Mouse (Mus musculus) c-Kit-positive CD71-negative TER-119-negative erythroid progenitor cells, embryonic 14.5 days (primary cell): ENCODE data around the gene Klhl1.
"Not testable (repeated sequence)": the region's sequence is repeated elsewhere in the genome, so short reads cannot be mapped to it uniquely, and the experiment has no call there.

ENCODE experiments used
- DNase-seq: peaks from one replicate; pipeline ENCODE4 v3.0.0-alpha.2; 2013; ENCODE audit warnings: low read depth

The Klhl1 gene

GRCm38 (mm10) chr14:96518954-96519682, at the start of gene Klhl1:
Klhl1 (minus strand) TSS chr14:96519102.
- no peak for DNase-seq

GRCm38 (mm10) chr14:96553668-96554067, 34.8 kb upstream of the Klhl1 start:
- DNase-seq: no peak

DNA sequence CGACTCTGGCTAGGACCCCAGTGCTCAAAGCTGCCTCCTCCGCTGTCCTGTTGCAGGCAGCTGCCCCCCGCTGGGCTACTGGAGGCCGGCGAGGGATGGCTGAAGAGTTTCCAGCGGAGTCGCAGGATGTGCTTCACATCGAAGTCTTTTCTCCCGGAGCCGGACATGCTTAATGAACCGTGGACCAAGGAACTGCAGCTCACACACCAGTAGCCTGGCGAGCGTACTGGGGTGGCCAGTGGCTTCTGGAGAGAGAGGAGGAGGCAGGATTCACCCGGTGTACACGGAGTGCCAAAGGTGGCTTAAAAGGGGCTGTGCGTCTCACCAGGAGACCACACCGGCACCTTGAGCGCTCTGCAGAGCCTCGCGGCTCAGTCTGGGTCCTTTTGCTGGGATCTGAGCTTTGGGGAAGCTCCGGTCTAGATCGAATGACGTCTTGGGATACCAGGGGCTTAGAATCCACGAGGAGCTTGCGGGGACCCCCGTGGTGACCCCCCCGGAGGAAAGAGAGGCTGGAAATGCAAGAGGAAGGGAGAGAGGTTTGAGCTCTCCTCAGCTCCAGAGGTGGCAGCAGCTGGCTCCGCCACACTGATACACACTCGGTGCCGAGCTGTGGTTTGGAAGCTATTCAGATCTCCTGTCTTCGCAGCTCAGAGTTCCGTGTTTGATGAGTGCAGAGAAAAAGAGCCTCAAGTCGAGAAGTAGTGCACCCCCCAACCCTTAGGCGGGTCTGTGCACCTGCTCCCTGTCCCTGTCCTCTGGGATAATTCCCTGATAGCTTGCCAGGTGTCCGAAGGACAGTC, 550 bp downstream of the Klhl1 start:
- no peak for DNase-seq

GRCm38 (mm10) chr14:96517727-96518126, 1.2 kb downstream of the Klhl1 start:
- no peak for DNase-seq

DNA sequence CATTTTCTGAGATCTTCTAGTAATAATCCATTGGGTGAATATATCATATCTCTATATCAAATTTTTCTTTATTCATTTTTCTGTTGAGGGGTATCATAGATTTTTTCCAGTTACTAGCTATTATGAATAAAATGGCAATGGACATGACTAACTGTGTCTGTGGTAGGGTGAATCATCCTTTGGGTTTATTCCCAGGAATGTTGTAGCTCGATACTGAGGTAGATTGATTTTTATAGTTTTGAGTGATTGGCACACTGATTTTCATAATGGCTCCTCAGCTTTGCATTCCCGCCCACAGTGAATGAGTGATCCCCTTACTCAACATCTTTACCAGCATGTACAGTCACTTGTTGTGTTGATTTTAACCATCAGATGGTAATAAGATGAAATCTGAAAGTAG, 19.0 kb downstream of the Klhl1 start:
- DNase-seq: no peak

- DNase-seq: no peak
Observed at GRCm38 (mm10) chr14:96471812-96472211, 47.1 kb downstream of the Klhl1 start.

DNA sequence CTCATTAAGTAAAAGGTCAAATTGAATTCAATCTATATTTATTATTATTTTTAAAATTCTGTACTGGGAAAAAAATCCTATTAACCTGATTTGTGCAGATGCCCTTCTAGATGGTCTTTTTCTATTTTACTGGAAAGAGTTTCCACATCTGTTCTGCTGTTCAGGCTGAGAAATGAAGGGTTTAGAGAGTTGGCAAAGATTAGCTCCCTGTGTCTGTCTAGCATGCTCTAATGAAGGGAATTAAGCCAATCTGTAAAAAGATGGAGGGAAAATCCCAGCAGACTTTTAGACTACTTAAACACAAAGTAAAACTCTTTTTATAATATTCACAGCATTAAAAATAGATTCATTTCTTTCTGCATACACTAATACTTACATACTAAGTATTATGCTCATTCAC, 47.6 kb downstream of the Klhl1 start:
- DNase-seq: no peak

DNA sequence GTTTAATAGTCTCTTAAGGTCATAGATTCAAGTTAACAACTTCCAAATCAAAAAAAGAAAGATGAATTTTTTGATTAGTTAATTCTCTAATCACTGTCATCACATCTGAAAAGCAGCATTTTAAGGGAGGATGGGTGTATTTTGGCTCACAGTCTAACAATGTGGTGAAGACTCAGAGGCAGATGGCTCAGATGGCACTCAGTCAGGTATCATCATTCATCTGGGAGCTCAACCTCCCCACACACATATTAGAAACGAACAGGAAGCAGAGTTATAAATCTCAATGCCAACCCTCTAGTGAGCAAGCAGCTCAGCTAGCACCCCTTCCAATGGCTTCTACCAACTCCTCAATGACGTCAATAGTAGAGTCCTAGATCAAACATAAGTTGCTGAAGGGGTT, 57.1 kb downstream of the Klhl1 start:
- DNase-seq: no peak

DNA sequence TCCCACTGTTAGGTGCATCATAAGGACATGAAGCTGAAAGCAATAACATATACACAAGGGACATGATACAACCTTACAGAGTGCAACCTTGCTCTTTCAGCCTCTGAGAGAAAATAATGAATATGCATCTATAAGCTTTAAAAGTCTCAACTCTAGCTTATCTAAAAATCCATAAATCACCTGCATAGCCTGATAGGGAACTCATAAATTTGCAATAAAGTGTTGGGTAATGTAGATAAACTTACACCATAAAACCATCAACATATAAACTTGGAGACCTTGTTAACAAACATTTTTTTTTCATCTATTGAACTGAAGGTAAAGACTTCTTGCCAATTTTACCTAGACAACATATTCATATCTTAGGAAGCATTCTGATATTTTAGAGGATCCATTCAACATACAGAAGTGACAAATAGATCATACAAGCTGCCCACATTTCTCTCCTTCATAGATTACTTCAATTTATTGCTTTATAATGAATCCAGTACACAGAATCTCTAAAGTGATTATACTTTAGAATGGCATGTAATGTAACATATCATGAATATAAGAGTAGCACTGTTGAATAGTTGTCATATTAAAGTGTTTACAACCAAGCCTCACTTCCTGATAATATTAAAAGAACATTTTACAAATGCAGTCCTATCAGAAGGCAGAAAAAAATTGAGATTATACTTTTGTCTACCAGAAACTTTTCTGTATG, 126.7 kb downstream of the Klhl1 start:
- no peak for DNase-seq

GRCm38 (mm10) chr14:96362727-96363126, 156.2 kb downstream of the Klhl1 start:
- DNase-seq: no peak

- no peak for DNase-seq
Observed at GRCm38 (mm10) chr14:96348220-96348619, 170.7 kb downstream of the Klhl1 start.

DNA sequence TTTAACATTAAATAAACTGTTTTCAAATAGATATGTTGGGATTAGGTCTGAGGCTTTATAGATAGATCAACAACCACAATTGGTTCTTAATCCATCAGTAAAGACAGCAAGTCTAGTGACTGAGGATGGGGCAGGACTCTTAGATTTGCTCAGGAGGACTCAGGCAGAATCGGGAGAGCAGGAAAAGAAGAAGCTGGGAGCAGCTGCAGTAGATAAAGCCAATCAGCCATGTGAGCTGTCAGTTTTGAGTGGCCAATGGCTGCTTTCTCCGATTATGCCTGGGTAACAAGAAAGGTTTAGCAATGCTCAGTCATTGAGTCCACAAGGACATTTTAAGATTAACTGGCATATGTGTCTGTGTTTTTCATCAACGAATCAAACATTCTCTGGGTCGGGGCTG, 187.8 kb downstream of the Klhl1 start:
- no peak for DNase-seq

DNA sequence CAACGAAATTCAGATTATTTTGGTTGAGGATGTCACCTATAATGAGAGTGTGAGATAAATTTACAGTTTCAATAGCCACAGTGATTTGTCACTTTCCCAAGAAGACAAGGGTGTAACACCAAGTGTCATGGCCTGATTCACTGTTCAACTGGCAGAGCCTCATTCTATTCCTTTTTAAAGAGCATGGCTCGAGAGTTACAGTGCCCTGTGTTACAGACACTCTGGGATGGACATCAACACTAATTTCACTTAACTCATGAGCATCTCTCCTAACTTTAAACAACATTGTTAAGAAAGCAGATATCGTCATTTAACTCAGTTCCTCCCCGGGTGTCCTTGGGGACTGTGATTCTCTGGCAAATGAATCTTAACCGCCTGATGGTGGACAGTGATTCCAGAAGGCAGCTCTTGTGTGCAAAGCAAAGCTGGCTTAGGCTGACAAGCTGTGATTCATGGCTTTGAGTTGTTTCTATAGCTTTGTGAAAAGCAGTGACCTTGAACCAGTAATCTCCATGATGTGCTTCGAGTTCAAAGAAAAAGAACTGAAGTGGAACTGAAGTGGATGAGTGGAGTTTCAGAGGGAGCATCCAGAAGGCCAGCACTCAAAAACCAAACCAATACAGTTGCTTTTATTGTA, 301.0 kb downstream of the Klhl1 start:
- DNase-seq: no peak

GRCm38 (mm10) chr14:96194795-96195194, 324.1 kb downstream of the Klhl1 start:
- DNase-seq: not testable (repeated sequence)

DNA sequence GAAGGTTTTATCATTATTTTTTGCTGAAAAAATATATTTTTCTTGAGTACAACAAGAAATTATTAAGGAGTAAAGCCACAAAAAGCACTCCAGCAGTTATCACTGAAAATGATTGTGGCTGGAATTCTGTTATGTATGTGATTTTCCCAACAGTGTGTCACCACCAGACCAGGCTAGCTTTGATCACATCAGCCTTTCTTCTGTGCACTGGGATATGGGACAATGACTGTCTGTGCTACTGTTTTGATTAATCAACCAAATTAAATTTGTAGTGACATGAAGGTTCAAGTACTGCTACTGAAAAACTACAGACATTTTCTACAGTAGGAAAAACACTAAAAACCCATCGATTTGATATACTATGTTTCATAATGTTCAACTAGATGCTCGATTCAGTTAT, 344.4 kb downstream of the Klhl1 start:
- no peak for DNase-seq

DNA sequence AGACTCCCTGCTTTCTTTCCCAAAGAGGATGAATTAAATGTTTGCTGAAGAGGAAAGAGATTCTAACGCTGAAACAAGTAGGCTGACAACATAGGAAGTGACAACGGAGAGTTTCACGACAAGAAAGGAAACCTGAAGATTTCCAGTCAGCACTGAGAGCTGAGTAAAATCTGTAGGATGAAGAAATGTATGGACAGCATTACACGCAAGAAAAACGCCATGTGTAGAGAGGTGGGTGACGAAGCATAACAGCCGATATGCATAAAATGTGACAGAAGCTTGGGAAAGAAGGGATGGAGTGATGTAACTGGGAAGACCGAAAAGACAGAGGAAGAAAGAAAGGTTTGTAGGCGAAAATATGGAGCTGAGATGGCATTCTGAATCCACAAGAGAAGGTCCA, 375.8 kb downstream of the Klhl1 start:
- DNase-seq: no peak

- DNase-seq: no peak
Observed at GRCm38 (mm10) chr14:96140246-96140645, 378.7 kb downstream of the Klhl1 start.

- DNase-seq: no peak
Observed at GRCm38 (mm10) chr14:96107396-96107795, 411.5 kb downstream of the Klhl1 start.

GRCm38 (mm10) chr14:96081681-96082207, 437.2 kb downstream of the Klhl1 start:
- no peak for DNase-seq

GRCm38 (mm10) chr14:96065884-96066283, 453.0 kb downstream of the Klhl1 start:
- DNase-seq: no peak
